Mouse (Mus musculus) left cerebral cortex, adult 8-10 months (tissue): Measurements from ENCODE around the gene Gnb5. TPM values are rescaled to one million over a fixed set of nuclear protein-coding genes. Genes with fewer than 3 reads are reported as not detected.

ENCODE experiments used
- DNase-seq, 2 experiments: peaks; one replicate each; pipeline ENCODE4 v3.0.0; 2022; ENCODE audit warnings: low spot score in 2 of 2
- total RNA-seq, 4 experiments: library from RNA; stranded (reverse); gene quantifications; 2 replicates each; pipeline ENCODE4 v1.2.4; 2022

Gnb5 gene
- total RNA-seq, 4 experiments from 2014 or later: 162 to 190 (median 168) TPM

- DNase-seq: no peak
Measured at GRCm38 (mm10) chr9:75304286-75304685, 1.8 kb upstream of the Gnb5 start.

- no peak for DNase-seq
Measured at GRCm38 (mm10) chr9:75307015-75307414, 927 bp downstream of the Gnb5 start.

- DNase-seq: no peak
Measured at GRCm38 (mm10) chr9:75308621-75309020, 2.5 kb downstream of the Gnb5 start.

- DNase-seq: peak in 1 of 2 experiments; percentile 67
Measured at GRCm38 (mm10) chr9:75312008-75312407, 5.9 kb downstream of the Gnb5 start.

GRCm38 (mm10) chr9:75313138-75313831 lies 7.2 kb downstream of the Gnb5 start:
- no peak for DNase-seq

GRCm38 (mm10) chr9:75313832-75314516 lies 7.9 kb downstream of the Gnb5 start:
- peak; percentile 73 to 82 for DNase-seq

- no peak for DNase-seq
Measured at GRCm38 (mm10) chr9:75314517-75315105, 8.5 kb downstream of the Gnb5 start.

- DNase-seq: no peak
Measured at GRCm38 (mm10) chr9:75315238-75315637, 9.2 kb downstream of the Gnb5 start.

GRCm38 (mm10) chr9:75316771-75317170 lies 10.7 kb downstream of the Gnb5 start:
- DNase-seq: no peak

- DNase-seq: no peak
Measured at GRCm38 (mm10) chr9:75318196-75318595, 12.1 kb downstream of the Gnb5 start.

GRCm38 (mm10) chr9:75319365-75319764 lies 13.3 kb downstream of the Gnb5 start:
- no peak for DNase-seq

- no peak for DNase-seq
Measured at GRCm38 (mm10) chr9:75322099-75322885, 16.2 kb downstream of the Gnb5 start.

GRCm38 (mm10) chr9:75328047-75328446 lies 22.0 kb downstream of the Gnb5 start:
- DNase-seq: no peak

- DNase-seq: peak in 1 of 2 experiments; percentile 85
Measured at GRCm38 (mm10) chr9:75330821-75331220, 24.7 kb downstream of the Gnb5 start.

GRCm38 (mm10) chr9:75334440-75334839 lies 28.4 kb downstream of the Gnb5 start:
- DNase-seq: no peak

- peak in 1 of 2 experiments; percentile 89 for DNase-seq
Measured at GRCm38 (mm10) chr9:75338016-75338415, 31.9 kb downstream of the Gnb5 start.

- no peak for DNase-seq
Measured at GRCm38 (mm10) chr9:75342433-75342832, 36.3 kb downstream of the Gnb5 start.

- DNase-seq: no peak
Measured at GRCm38 (mm10) chr9:75347458-75347857, 41.4 kb downstream of the Gnb5 start, which contains the start of gene Bcl2l10. Gene Bcl2l10 (plus strand): TSS chr9:75347758.

- no peak for DNase-seq
Measured at GRCm38 (mm10) chr9:75348066-75348465, 42.0 kb downstream of the Gnb5 start.

GRCm38 (mm10) chr9:75348641-75349040 lies 42.6 kb downstream of the Gnb5 start:
- DNase-seq: no peak

- no peak for DNase-seq
Measured at GRCm38 (mm10) chr9:75353094-75353493, 47.0 kb downstream of the Gnb5 start.

GRCm38 (mm10) chr9:75355783-75356182 lies 49.7 kb downstream of the Gnb5 start:
- no peak for DNase-seq
